Mouse (Mus musculus) liver, adult 10 weeks (tissue): ENCODE data around the gene Nme3. TPM values are rescaled to one million over a fixed set of nuclear protein-coding genes. Genes with fewer than 3 reads are reported as not detected.

ENCODE experiments used
- polyA plus RNA-seq: library from polyadenylated mRNA; stranded (reverse); fragments of 350-450 nt; fragmentation: Illumina TruSeq; extraction: RNeasy Lipid Tissue Mini Kit (QIAGEN cat#74804); gene quantifications from one replicate; pipeline ENCODE4 v1.2.3, GENCODE M21; 2014; ENCODE audit warnings: low read depth, low replicate concordance

Gene Nme3
- polyA plus RNA-seq, result 4.9 TPM

GRCm38 (mm10) chr17:24896241-24896992 lies at the start of gene Nme3:
Nme3 (plus strand) TSS chr17:24896500.

GRCm38 (mm10) chr17:24850065-24850772 lies 46.1 kb upstream of the Nme3 start, which contains the start of gene Fahd1:
Fahd1 (minus strand) TSS chr17:24850364.

GRCm38 (mm10) chr17:24865776-24866175 lies 30.5 kb upstream of the Nme3 start, which contains the start of gene Igfals:
Igfals (plus strand) TSS chr17:24865997.

GRCm38 (mm10) chr17:24886134-24886931 lies 10.0 kb upstream of the Nme3 start, which contains the start of the genes Nubp2 and Spsb3:
Nubp2 (minus strand) TSS chr17:24886349.
Spsb3 (plus strand) TSS chr17:24886643.

GRCm38 (mm10) chr17:24894995-24895547 lies 1.2 kb upstream of the Nme3 start, which contains the start of the genes Eme2 and Mrps34:
Eme2 (minus strand) TSS chr17:24895087.
Mrps34 (plus strand) TSS chr17:24895116.

GRCm38 (mm10) chr17:24936259-24937237 lies 40.2 kb downstream of the Nme3 start, which contains the start of gene Mapk8ip3:
Mapk8ip3 (minus strand) TSS chr17:24936977.

Other genes starting within 250 kb of the Nme3 start
- gene Slc9a3r2, start 246.2 kb upstream of the Nme3 start, polyA plus RNA-seq, result 3.9 TPM
- not detected for gene Npw, start 238.0 kb upstream of the Nme3 start, polyA plus RNA-seq
- 3.4 TPM for gene Zfp598, start 226.8 kb upstream of the Nme3 start, polyA plus RNA-seq
- not detected for gene Syngr3, start 206.5 kb upstream of the Nme3 start, polyA plus RNA-seq
- gene Gfer, start 200.3 kb upstream of the Nme3 start, polyA plus RNA-seq, result 12.1 TPM
- not detected for gene Noxo1, start 200.3 kb upstream of the Nme3 start, polyA plus RNA-seq
- 0.58 TPM for gene Tbl3, start 188.8 kb upstream of the Nme3 start, polyA plus RNA-seq
- gene Rnf151, start 178.4 kb upstream of the Nme3 start, polyA plus RNA-seq, result not detected
- gene Rps2, start 178.4 kb upstream of the Nme3 start, polyA plus RNA-seq, result 483 TPM
- 138 TPM for gene Ndufb10, start 172.0 kb upstream of the Nme3 start, polyA plus RNA-seq
- not detected for gene Rpl3l, start 168.7 kb upstream of the Nme3 start, polyA plus RNA-seq
- gene Msrb1, start 159.9 kb upstream of the Nme3 start, polyA plus RNA-seq, result 93.0 TPM
- gene Hs3st6, start 143.5 kb upstream of the Nme3 start, polyA plus RNA-seq, result not detected
- gene Meiob, start 92.2 kb upstream of the Nme3 start, polyA plus RNA-seq, result 22.4 TPM
- 123 TPM for gene Hagh, start 56.4 kb upstream of the Nme3 start, polyA plus RNA-seq
- gene Fahd1, start 46.1 kb upstream of the Nme3 start, polyA plus RNA-seq, result 116 TPM
- gene Igfals, start 30.5 kb upstream of the Nme3 start, polyA plus RNA-seq, result 3.5 TPM
- gene Nubp2, start 10.2 kb upstream of the Nme3 start, polyA plus RNA-seq, result 4.6 TPM
- not detected for gene Spsb3, start 9.9 kb upstream of the Nme3 start, polyA plus RNA-seq
- 1.8 TPM for gene Eme2, start 1.4 kb upstream of the Nme3 start, polyA plus RNA-seq
- 3.6 TPM for gene Mrps34, start 1.4 kb upstream of the Nme3 start, polyA plus RNA-seq
- gene Mapk8ip3, start 40.5 kb downstream of the Nme3 start, polyA plus RNA-seq, result 2.4 TPM
- gene Jpt2, start 64.2 kb downstream of the Nme3 start, polyA plus RNA-seq, result 34.7 TPM
- gene Cramp1l, start 119.3 kb downstream of the Nme3 start, polyA plus RNA-seq, result 3.8 TPM
- gene Ift140, start 119.6 kb downstream of the Nme3 start, polyA plus RNA-seq, result 1.5 TPM
- gene Tmem204, start 187.1 kb downstream of the Nme3 start, polyA plus RNA-seq, result 4.9 TPM
- gene Telo2, start 219.5 kb downstream of the Nme3 start, polyA plus RNA-seq, result 0.85 TPM
- gene Ptx4, start 224.3 kb downstream of the Nme3 start, polyA plus RNA-seq, result not detected
- 4.5 TPM for gene Clcn7, start 236.9 kb downstream of the Nme3 start, polyA plus RNA-seq